Mouse (Mus musculus) kidney, postnatal 10 days (tissue): ENCODE results near the gene Als2cl.

Experiments
- DNase-seq: peaks from one replicate; pipeline ENCODE4 v3.0.0; 2021; ENCODE audit warnings: mixed read lengths

Als2cl gene

GRCm38 (mm10) chr9:110879191-110879920 is at the start of gene Als2cl:
Gene Als2cl (plus strand): TSS chr9:110879870.
- DNase-seq: peak; percentile 62

- no peak for DNase-seq
Observed at GRCm38 (mm10) chr9:110833021-110833420, 46.6 kb upstream of the Als2cl start.

- no peak for DNase-seq
Observed at GRCm38 (mm10) chr9:110834411-110834810, 45.3 kb upstream of the Als2cl start, which contains the start of gene Prss45. Gene Prss45 (plus strand): TSS chr9:110834588.

GRCm38 (mm10) chr9:110834961-110835360 is 44.7 kb upstream of the Als2cl start:
- no peak for DNase-seq

- DNase-seq: no peak
Observed at GRCm38 (mm10) chr9:110836112-110836511, 43.6 kb upstream of the Als2cl start.

- no peak for DNase-seq
Observed at GRCm38 (mm10) chr9:110840905-110841304, 38.8 kb upstream of the Als2cl start.

- peak; percentile 28 for DNase-seq
Observed at GRCm38 (mm10) chr9:110841438-110841837, 38.2 kb upstream of the Als2cl start.

GRCm38 (mm10) chr9:110844206-110844605 is 35.5 kb upstream of the Als2cl start, which contains the start of gene Prss46:
Gene Prss46 (plus strand): TSS chr9:110844506.
- DNase-seq: no peak

GRCm38 (mm10) chr9:110849162-110849561 is 30.5 kb upstream of the Als2cl start:
- DNase-seq: no peak

GRCm38 (mm10) chr9:110855903-110856302 is 23.8 kb upstream of the Als2cl start:
- no peak for DNase-seq

- peak; percentile 59 for DNase-seq
Observed at GRCm38 (mm10) chr9:110856920-110857319, 22.8 kb upstream of the Als2cl start.

- DNase-seq: no peak
Observed at GRCm38 (mm10) chr9:110857781-110858472, 21.7 kb upstream of the Als2cl start, which contains the start of gene Prss50. Gene Prss50 (plus strand): TSS chr9:110857967.

- DNase-seq: no peak
Observed at GRCm38 (mm10) chr9:110858523-110858922, 21.1 kb upstream of the Als2cl start.

GRCm38 (mm10) chr9:110858967-110859596 is 20.6 kb upstream of the Als2cl start:
- DNase-seq: no peak

GRCm38 (mm10) chr9:110871030-110871429 is 8.6 kb upstream of the Als2cl start:
- peak; percentile 64 for DNase-seq

GRCm38 (mm10) chr9:110873681-110874659 is 5.7 kb upstream of the Als2cl start:
- DNase-seq: peak; percentile 85

GRCm38 (mm10) chr9:110874660-110875191 is 4.9 kb upstream of the Als2cl start:
- no peak for DNase-seq

- no peak for DNase-seq
Observed at GRCm38 (mm10) chr9:110875288-110875695, 4.4 kb upstream of the Als2cl start.

- no peak for DNase-seq
Observed at GRCm38 (mm10) chr9:110877353-110877752, 2.3 kb upstream of the Als2cl start.

GRCm38 (mm10) chr9:110877888-110878287 is 1.8 kb upstream of the Als2cl start:
- DNase-seq: peak; percentile 70

- DNase-seq: peak; percentile 91
Observed at GRCm38 (mm10) chr9:110879998-110880561, 410 bp downstream of the Als2cl start, which contains the start of gene Tmie. Gene Tmie (minus strand): TSS chr9:110880113.
